Comparison of ENCODE assay signal across 9 mouse cellular contexts in genomic region chrX:99049247-99049646, GRCm38 (mm10). TPM values are rescaled to one million over a fixed set of nuclear protein-coding genes. Genes with fewer than 3 reads are reported as not detected.
A peak's percentile ranks its signal among the peaks of the same experiment; 100 is the strongest.
DNase-seq lines count a peak whose midpoint lies in the region; ATAC-seq and TF ChIP-seq lines count a peak whose summit lies in the region.
"Had no signal": no experiment of that assay in that cellular context is flagged by ENCODE, and none has a peak within 500 bp of the region (broad histone marks: within the 10 kb centered on the region; RNA-seq: fewer than 3 reads in every experiment).

No protein-coding gene starts in this region.

- no peaks in the 10 kb centered on the region for H3K36me3 ChIP-seq in intestine, embryonic 16.5 days (ENCODE audit: control insufficient read depth, insufficient read depth, low read length)
- H3K36me3 ChIP-seq in intestine, embryonic 15.5 days, result no peaks in the 10 kb centered on the region
- H3K36me3 ChIP-seq in kidney, postnatal 0 days (ENCODE audit: insufficient read depth, low read length), result no peaks in the 10 kb centered on the region
- no peaks in the 10 kb centered on the region for H3K36me3 ChIP-seq in macrophage (ENCODE audit: inconsistent target)
- H3K36me3 ChIP-seq: midbrain, embryonic 13.5 days had no signal

- WGBS in intestine, embryonic 16.5 days, result 61% methylated on average over 5 of the region's 5 CpGs
- WGBS in intestine, embryonic 15.5 days, result 65% methylated on average over 5 of the region's 5 CpGs
- 64% methylated on average over 5 of the region's 5 CpGs for WGBS in kidney, postnatal 0 days
- WGBS in macrophage (ENCODE audit: missing documents), result 48% methylated on average over 5 of the region's 5 CpGs
- WGBS in cerebellum, adult 2 months, result 57% methylated on average over 5 of the region's 5 CpGs

- 0 out of 2 replicates have a peak, but pooled peaks cover 4% of the 10 kb centered on the region for H3K27me3 ChIP-seq in intestine, embryonic 16.5 days (replicated peaks; ENCODE audit: control insufficient read depth, insufficient read depth, low read length)
- H3K27me3 ChIP-seq in intestine, embryonic 15.5 days (replicated peaks), result peaks cover under 1% of the 10 kb centered on the region; the same call in 1 of the 2 replicates
- no peaks in the 10 kb centered on the region for H3K27me3 ChIP-seq in kidney, postnatal 0 days (ENCODE audit: insufficient read depth, low read length)
- H3K27me3 ChIP-seq in cerebellum, adult 2 months (ENCODE audit: control insufficient read depth, insufficient read depth, low read length), result no peaks in the 10 kb centered on the region

- H3K4me2 ChIP-seq in intestine, embryonic 16.5 days (ENCODE audit: low read depth, low read length), result no peak overlapping the region
- H3K4me2 ChIP-seq in intestine, embryonic 15.5 days (replicated peaks), result no peak overlapping the region
- no peak overlapping the region for H3K4me2 ChIP-seq in kidney, postnatal 0 days (ENCODE audit: low read length)
- H3K4me2 ChIP-seq: midbrain, embryonic 13.5 days had no signal

- peaks cover 94% of the 10 kb centered on the region for H3K79me2 ChIP-seq in macrophage (ENCODE audit: inconsistent target)

- no peak for TF ChIP-seq CTCF in cortical plate, adult 2 months (IDR thresholded peaks at IDR 0.05; ENCODE audit: extremely low read depth, insufficient read depth, low read length)
- TF ChIP-seq CTCF in kidney, postnatal 0 days (IDR thresholded peaks at IDR 0.05; ENCODE audit: low read depth), result peak; percentile 30; the same call in 1 of the 2 replicates
- TF ChIP-seq CTCF in cerebellum, adult 2 months (IDR thresholded peaks at IDR 0.05; ENCODE audit: borderline replicate concordance, insufficient read depth, low read depth, low read length), result no peak

- ATAC-seq in intestine, embryonic 16.5 days, result peak; percentile 17; the same call in 1 of the 2 replicates
- no peak for ATAC-seq in intestine, embryonic 15.5 days
- no peak for ATAC-seq in kidney, postnatal 0 days (replicated peaks; ENCODE audit: low FRiP score, low read depth)
- ATAC-seq: midbrain, embryonic 13.5 days had no signal

- no peak for TF ChIP-seq POLR2A in cortical plate, adult 2 months (IDR thresholded peaks at IDR 0.05; ENCODE audit: extremely low read depth, insufficient read depth, low read length)
- no peak for TF ChIP-seq POLR2A in cerebellum, adult 2 months (IDR thresholded peaks at IDR 0.05; ENCODE audit: borderline replicate concordance, insufficient read depth, low read length)

- H3K4me3 ChIP-seq in intestine, embryonic 16.5 days (ENCODE audit: low read length), result no peak overlapping the region
- H3K4me3 ChIP-seq in intestine, embryonic 15.5 days (replicated peaks), result no peak overlapping the region
- no peak overlapping the region for H3K4me3 ChIP-seq in cortical plate, adult 2 months (ENCODE audit: insufficient read depth, low read length)
- no peak overlapping the region for H3K4me3 ChIP-seq in kidney, postnatal 0 days (replicated peaks; ENCODE audit: low read depth, low read length)
- no peak overlapping the region for H3K4me3 ChIP-seq in macrophage (ENCODE audit: inconsistent target)
- H3K4me3 ChIP-seq in cerebellum, adult 2 months (replicated peaks; ENCODE audit: insufficient read depth, low read depth, low read length), result no peak overlapping the region
- H3K4me3 ChIP-seq: midbrain, embryonic 13.5 days had no signal

- no peak overlapping the region for H3K27ac ChIP-seq in intestine, embryonic 16.5 days (ENCODE audit: low read length)
- H3K27ac ChIP-seq in intestine, embryonic 15.5 days, result no peak overlapping the region
- H3K27ac ChIP-seq in cortical plate, adult 2 months (ENCODE audit: insufficient read depth, low read length), result peak overlapping the region; percentile 44; the same call in 1 of the 2 replicates
- H3K27ac ChIP-seq in kidney, postnatal 0 days, result no peak overlapping the region
- H3K27ac ChIP-seq in macrophage, result peak overlapping the region; percentile 76
- no peak overlapping the region for H3K27ac ChIP-seq in cerebellum, adult 2 months (ENCODE audit: insufficient read depth, low read length)
- H3K27ac ChIP-seq: midbrain, embryonic 13.5 days had no signal

- DNase-seq in kidney, postnatal 0 days (ENCODE audit: low spot score), result peak; percentile 23
- no peak for DNase-seq in right cerebral cortex, postnatal 36 days (ENCODE audit: low spot score in 2 of 2)
- DNase-seq in ovary, postnatal 10 days (ENCODE audit: low spot score), result no peak
- no peak for DNase-seq in cerebellum, adult 2 months

- H3K4me1 ChIP-seq in intestine, embryonic 16.5 days (ENCODE audit: control insufficient read depth, insufficient read depth, low read length), result peaks cover 3% of the 10 kb centered on the region
- 0 out of 2 replicates have a peak, but pooled peaks cover 3% of the 10 kb centered on the region for H3K4me1 ChIP-seq in intestine, embryonic 15.5 days (replicated peaks)
- peaks cover 5% of the 10 kb centered on the region for H3K4me1 ChIP-seq in cortical plate, adult 2 months (ENCODE audit: control insufficient read depth, insufficient read depth, low read length)
- H3K4me1 ChIP-seq in kidney, postnatal 0 days (replicated peaks; ENCODE audit: insufficient read depth, low read length), result 0 out of 2 replicates have a peak, but pooled peaks cover 3% of the 10 kb centered on the region
- no peaks in the 10 kb centered on the region for H3K4me1 ChIP-seq in cerebellum, adult 2 months (ENCODE audit: control insufficient read depth, insufficient read depth, low read length)
- H3K4me1 ChIP-seq: midbrain, embryonic 13.5 days had no signal

- H3K9ac ChIP-seq in intestine, embryonic 16.5 days (ENCODE audit: low read depth, low read length), result no peak overlapping the region
- no peak overlapping the region for H3K9ac ChIP-seq in intestine, embryonic 15.5 days
- no peak overlapping the region for H3K9ac ChIP-seq in kidney, postnatal 0 days (ENCODE audit: low read depth, low read length)
- H3K9ac ChIP-seq: midbrain, embryonic 13.5 days had no signal

- H3K9me3 ChIP-seq in intestine, embryonic 16.5 days (ENCODE audit: control insufficient read depth, low read length), result no peaks in the 10 kb centered on the region
- H3K9me3 ChIP-seq in intestine, embryonic 15.5 days, result no peaks in the 10 kb centered on the region
- H3K9me3 ChIP-seq in kidney, postnatal 0 days (replicated peaks; ENCODE audit: low read length), result no peaks in the 10 kb centered on the region
- H3K9me3 ChIP-seq: midbrain, embryonic 13.5 days had no signal

RNA-seq across cellular contexts. Expression of gene Stard8, which starts 46.2 kb away (rescaled TPM):
- 7.5 and 8.8 TPM in 2 replicates for polyA plus RNA-seq in intestine, embryonic 16.5 days (2015; fragmentation: Nextera tagmentation; extraction: Ambion mirVana)
- 7.3 and 7.5 TPM in 2 replicates for polyA plus RNA-seq in intestine, embryonic 15.5 days (2015; fragmentation: Nextera tagmentation; extraction: Ambion mirVana)
- 31.9 and 36.8 TPM in 2 replicates for polyA plus RNA-seq in cortical plate, adult 2 months (2012; rRNA removed)
- 18.5 and 20.4 TPM in 2 replicates for polyA plus RNA-seq in kidney, postnatal 0 days (2015; fragmentation: Nextera tagmentation; extraction: Ambion mirVana)
- 100 to 1,000 TPM in 7 of 26 experiments, 10 to 100 TPM in 19; 20.9 to 142 (median 62.6) TPM for total RNA-seq in macrophage (2018; cell fraction: chromatin; rRNA removed)
- 10 to 100 TPM; 21.6 to 68.1 (median 33.3) TPM for total RNA-seq in macrophage (2018; cell fraction: cytosol; rRNA removed)
- total RNA-seq in macrophage (2018; cell fraction: nucleus; rRNA removed), result 100 to 1,000 TPM in 1 of 26 experiments, 10 to 100 TPM in 25; 22.9 to 107 (median 44.6) TPM
- 38.4 to 50.2 TPM (median 42.6 TPM) in 3 replicates for polyA plus RNA-seq in macrophage (2018)
- 9.0 and 11.4 TPM in 2 replicates for polyA plus RNA-seq in cerebellum, adult 2 months (2012; rRNA removed)

Comparison
In these comparisons a context has a peak if more than half of its experiments do, and no peak if none do; other contexts are left out.
1. H3K27ac ChIP-seq: peak in cortical plate, adult 2 months (single experiment) and macrophage (single experiment); none in intestine, embryonic 16.5 days (single experiment), intestine, embryonic 15.5 days (single experiment), kidney, postnatal 0 days (single experiment) and cerebellum, adult 2 months (single experiment).